Mouse (Mus musculus): ENCODE results near the gene Rab8b.
"Not testable (repeated sequence)": the region's sequence is repeated elsewhere in the genome, so short reads cannot be mapped to it uniquely, and the experiment has no call there.

Rab8b gene

GRCm38 (mm10) chr9:66834318-66835096 is 85.0 kb downstream of the Rab8b start, which contains the start of gene Aph1c:
Aph1c (minus strand) TSS chr9:66834726.
- DNase-seq: peak; percentile 100

GRCm38 (mm10) chr9:66833851-66834250 is 85.6 kb downstream of the Rab8b start:
- DNase-seq: peak; percentile 69 to 75

GRCm38 (mm10) chr9:66832366-66832908 is 87.0 kb downstream of the Rab8b start:
- peak in 1 of 2 experiments; percentile 9 for DNase-seq

GRCm38 (mm10) chr9:66825990-66826389 is 93.5 kb downstream of the Rab8b start:
- peak; percentile 24 to 55 for DNase-seq

- DNase-seq: not testable (repeated sequence)
These were observed 97.2 kb downstream of the Rab8b start for GRCm38 (mm10) chr9:66822255-66822654.

- DNase-seq: no peak
These were observed 98.5 kb downstream of the Rab8b start for GRCm38 (mm10) chr9:66820996-66821395.

GRCm38 (mm10) chr9:66813392-66813791 is 106.1 kb downstream of the Rab8b start:
- DNase-seq: no peak

GRCm38 (mm10) chr9:66805951-66806350 is 113.5 kb downstream of the Rab8b start:
- not testable (repeated sequence) for DNase-seq

- no peak for DNase-seq
These were observed 117.5 kb downstream of the Rab8b start for GRCm38 (mm10) chr9:66801947-66802346.

- DNase-seq: no peak
These were observed 122.7 kb downstream of the Rab8b start, which contains the start of gene Gm10647 for GRCm38 (mm10) chr9:66796739-66797138. Gm10647 (plus strand) TSS chr9:66797039.

GRCm38 (mm10) chr9:66795464-66796324 is 123.8 kb downstream of the Rab8b start, which contains the start of gene Aph1b:
Aph1b (minus strand) TSS chr9:66795490.
- DNase-seq: peak; percentile 98 to 99

- no peak for DNase-seq
These were observed 124.6 kb downstream of the Rab8b start for GRCm38 (mm10) chr9:66794629-66795463.
